Mouse (Mus musculus) ES-E14 (cell line): ENCODE results near the gene Rtl4.

ENCODE experiments used
- HCFC1 ChIP-seq: IDR thresholded peaks from 2 replicates; pipeline ENCODE4 v1.6.1; 2012; ENCODE audit warnings: low read length, inconsistent platforms, borderline replicate concordance; ENCODE audit not compliant: insufficient read depth
- MAFK ChIP-seq: IDR thresholded peaks from 2 replicates; pipeline ENCODE4 v1.6.1; 2014; ENCODE audit warnings: mild to moderate bottlenecking, low read depth, low read length, inconsistent platforms; ENCODE audit not compliant: insufficient read depth
- ZNF384 ChIP-seq: IDR thresholded peaks from 2 replicates; pipeline ENCODE4 v1.6.1; 2012; ENCODE audit warnings: low read depth, low read length, inconsistent platforms

DNA sequence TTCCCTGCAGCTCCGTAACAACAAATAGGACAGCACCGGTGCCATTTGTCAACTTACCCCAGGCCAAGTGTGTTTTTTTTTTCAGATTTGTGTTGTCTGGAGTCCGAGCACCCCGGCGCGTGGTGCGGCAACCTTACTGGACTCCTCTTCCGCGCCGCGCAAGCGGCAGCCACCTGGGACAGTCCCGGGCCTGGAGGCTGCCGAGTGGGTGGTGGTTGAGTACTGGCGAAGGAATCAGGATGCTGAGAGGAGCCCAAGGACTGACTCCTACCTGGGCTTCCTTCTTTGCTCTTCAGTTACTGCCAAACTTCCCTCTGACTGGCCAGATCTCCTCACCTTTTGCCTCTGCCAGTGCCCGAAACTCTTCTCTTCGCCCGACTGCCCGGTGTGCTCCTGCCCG, 965 bp upstream of the Rtl4 start:
- TF ChIP-seq ZNF384 (no peak), MAFK (no peak), HCFC1 (no peak)
